Mouse (Mus musculus) ES-E14 (cell line): Measurements from ENCODE around the gene Adh1. TPM values are rescaled to one million over a fixed set of nuclear protein-coding genes. Genes with fewer than 3 reads are reported as not detected.

Source experiments
- DNase-seq: peaks from one replicate; pipeline ENCODE4 v3.0.0-alpha.2; 2013; ENCODE audit warnings: low read depth, low spot score
- H3K27ac ChIP-seq: 2 replicates; pipeline ENCODE4 v1.5.1; 2012; ENCODE audit warnings: low read depth, mild to moderate bottlenecking, low read length, moderate library complexity, mixed read lengths; ENCODE audit not compliant: poor library complexity, insufficient read depth, severe bottlenecking
- H3K36me3 ChIP-seq: 2 replicates; pipeline ENCODE4 v1.6.1; 2012; ENCODE audit warnings: mild to moderate bottlenecking, low read length, moderate library complexity, mixed read lengths; ENCODE audit not compliant: control insufficient read depth, poor library complexity, insufficient read depth, severe bottlenecking
- H3K4me1 ChIP-seq, 2 experiments: fragments of 150-350 bp in 1 of 2; sonication (generic) in 1 of 2; 2 replicates each; pipeline ENCODE4 v1.6.1; 2012; ENCODE audit warnings: low read length in 2 of 2, mild to moderate bottlenecking in 1 of 2, mixed read lengths in 1 of 2; ENCODE audit not compliant: control insufficient read depth in 2 of 2, insufficient read depth in 2 of 2, poor library complexity in 1 of 2
- H3K4me3 ChIP-seq, 2 experiments: fragments of 150-350 bp in 1 of 2; sonication (generic) in 1 of 2; 2 replicates each; pipeline ENCODE4 v1.5.1; 2012; ENCODE audit warnings: low read length in 2 of 2, low read depth in 1 of 2, mild to moderate bottlenecking in 1 of 2, mixed read lengths in 1 of 2; ENCODE audit not compliant: insufficient read depth in 1 of 2, poor library complexity in 1 of 2, severe bottlenecking in 1 of 2
- H3K9ac ChIP-seq: 2 replicates; pipeline ENCODE4 v1.6.1; 2012; ENCODE audit warnings: low read depth, mild to moderate bottlenecking, low read length, mixed read lengths; ENCODE audit not compliant: poor library complexity, insufficient read depth, severe bottlenecking
- H3K9me3 ChIP-seq: fragments of 150-350 bp; sonication (generic); 2 replicates; pipeline ENCODE4 v1.6.1; 2012; ENCODE audit warnings: low read depth, mild to moderate bottlenecking, low read length; ENCODE audit not compliant: control insufficient read depth, insufficient read depth
- CHD2 ChIP-seq: IDR thresholded peaks from 2 replicates; pipeline ENCODE4 v1.6.1; 2014; ENCODE audit warnings: mild to moderate bottlenecking, low read depth, low read length, inconsistent platforms
- HCFC1 ChIP-seq: IDR thresholded peaks from 2 replicates; pipeline ENCODE4 v1.6.1; 2012; ENCODE audit warnings: low read length, inconsistent platforms, borderline replicate concordance; ENCODE audit not compliant: insufficient read depth
- MAFK ChIP-seq: IDR thresholded peaks from 2 replicates; pipeline ENCODE4 v1.6.1; 2014; ENCODE audit warnings: mild to moderate bottlenecking, low read depth, low read length, inconsistent platforms; ENCODE audit not compliant: insufficient read depth
- ZC3H11A ChIP-seq: IDR thresholded peaks from 2 replicates; pipeline ENCODE4 v1.6.1; 2012; ENCODE audit warnings: low read depth, mild to moderate bottlenecking, inconsistent platforms, low read length, borderline replicate concordance
- ZNF384 ChIP-seq: IDR thresholded peaks from 2 replicates; pipeline ENCODE4 v1.6.1; 2012; ENCODE audit warnings: low read depth, low read length, inconsistent platforms
- in situ Hi-C, 2 experiments: fragments of 600-800 bp; cut with MboI; formaldehyde crosslinking; loops; one replicate each; pipeline ENCODE4 v1.15.1; 2025; ENCODE audit warnings: low sequenced_read_pairs in 2 of 2, inconsistent platforms in 1 of 2; ENCODE audit not compliant: unreplicated experiment in 2 of 2
- total RNA-seq: library from RNA; depleted of rRNA; stranded (reverse); fragments of 300-350 nt; gene quantifications from 2 replicates; pipeline ENCODE4 v1.2.3, GENCODE M21; 2012; rRNA removed

Gene Adh1
- total RNA-seq, result 0.36 TPM in 1 of 2 replicates, not detected in the other

GRCm38 (mm10) chr3:138260721-138261669 is at the start of gene Adh1:
Gene Adh1, plus strand, starts transcription at chr3:138260991.
- no peak for DNase-seq
- TF ChIP-seq CHD2 (no peak), ZC3H11A (no peak), ZNF384 (no peak), MAFK (no peak), HCFC1 (no peak)
- in situ Hi-C loops, result no loop called here
- H3K36me3 ChIP-seq, result no peaks in the 10 kb centered on the region
- no peak within 1 kb of the TSS for H3K9ac ChIP-seq
- no peak within 1 kb of the TSS for H3K4me3 ChIP-seq
- no peak within 1 kb of the TSS for H3K27ac ChIP-seq
- no peaks in the 10 kb centered on the region for H3K4me1 ChIP-seq
- no peaks in the 10 kb centered on the region for H3K9me3 ChIP-seq

GRCm38 (mm10) chr3:138212431-138212951 is 48.3 kb upstream of the Adh1 start:
- TF ChIP-seq ZNF384, result no peak
- no peak for TF ChIP-seq MAFK
- TF ChIP-seq HCFC1, result no peak
- no peak for TF ChIP-seq CHD2
- no peak for TF ChIP-seq ZC3H11A
- in situ Hi-C loops, result no loop called here
- Histone ChIP-seq H3K4me1 (peaks cover 0 to 3% of the 10 kb centered on the region in 2 experiments; a peak in 2 of 4 replicates), H3K36me3 (no peaks in the 10 kb centered on the region), H3K4me3 (no peak overlapping the region), H3K9me3 (no peaks in the 10 kb centered on the region), H3K27ac (no peak overlapping the region), H3K9ac (no peak overlapping the region)
- no peak for DNase-seq

- no peak for TF ChIP-seq ZNF384
- no peak for TF ChIP-seq ZC3H11A
- no peak for TF ChIP-seq HCFC1
- no peak for TF ChIP-seq MAFK
- TF ChIP-seq CHD2, result no peak
- in situ Hi-C loops, result no loop called here
- peaks cover 0 to 3% of the 10 kb centered on the region in 2 experiments; a peak in 2 of 4 replicates for H3K4me1 ChIP-seq
- H3K4me3 ChIP-seq, result no peak overlapping the region
- peak; percentile 36 for DNase-seq
- H3K9ac ChIP-seq, result 0 out of 2 replicates have a peak overlapping the region, but pooled peaks have one; percentile 15
- no peaks in the 10 kb centered on the region for H3K36me3 ChIP-seq
- no peak overlapping the region for H3K27ac ChIP-seq
- H3K9me3 ChIP-seq, result no peaks in the 10 kb centered on the region
These were observed 45.3 kb upstream of the Adh1 start for GRCm38 (mm10) chr3:138215395-138215989.

DNA sequence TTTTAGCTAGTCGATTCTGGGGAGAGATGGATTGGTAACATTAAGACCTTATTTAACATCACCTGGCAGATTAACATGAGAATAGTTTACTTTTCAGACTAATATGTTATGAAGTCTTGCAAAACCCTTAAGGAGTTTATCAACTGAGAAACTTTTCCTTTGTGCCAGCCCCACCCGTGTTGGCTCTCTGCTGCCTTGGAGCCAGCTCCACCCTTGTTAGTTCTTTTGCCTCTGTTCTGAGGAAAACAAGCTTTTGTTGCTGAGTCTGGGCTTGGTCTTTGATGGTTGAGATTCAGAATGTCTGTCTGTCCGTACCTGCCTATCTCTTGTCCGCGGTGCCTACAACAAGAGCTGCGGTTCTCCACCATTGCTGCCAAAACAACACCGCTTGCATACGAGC is 44.7 kb upstream of the Adh1 start:
- Histone ChIP-seq H3K36me3 (no peaks in the 10 kb centered on the region), H3K4me3 (no peak overlapping the region), H3K27ac (no peak overlapping the region), H3K9ac (no peak overlapping the region), H3K9me3 (no peaks in the 10 kb centered on the region), H3K4me1 (peaks cover 0 to 3% of the 10 kb centered on the region in 2 experiments; a peak in 2 of 4 replicates)
- no peak for DNase-seq
- in situ Hi-C loops, result no loop called here
- TF ChIP-seq ZNF384 (no peak), ZC3H11A (no peak), CHD2 (no peak), MAFK (no peak), HCFC1 (no peak)
